9 mouse cellular contexts compared by ENCODE assay signal in the genomic region with DNA sequence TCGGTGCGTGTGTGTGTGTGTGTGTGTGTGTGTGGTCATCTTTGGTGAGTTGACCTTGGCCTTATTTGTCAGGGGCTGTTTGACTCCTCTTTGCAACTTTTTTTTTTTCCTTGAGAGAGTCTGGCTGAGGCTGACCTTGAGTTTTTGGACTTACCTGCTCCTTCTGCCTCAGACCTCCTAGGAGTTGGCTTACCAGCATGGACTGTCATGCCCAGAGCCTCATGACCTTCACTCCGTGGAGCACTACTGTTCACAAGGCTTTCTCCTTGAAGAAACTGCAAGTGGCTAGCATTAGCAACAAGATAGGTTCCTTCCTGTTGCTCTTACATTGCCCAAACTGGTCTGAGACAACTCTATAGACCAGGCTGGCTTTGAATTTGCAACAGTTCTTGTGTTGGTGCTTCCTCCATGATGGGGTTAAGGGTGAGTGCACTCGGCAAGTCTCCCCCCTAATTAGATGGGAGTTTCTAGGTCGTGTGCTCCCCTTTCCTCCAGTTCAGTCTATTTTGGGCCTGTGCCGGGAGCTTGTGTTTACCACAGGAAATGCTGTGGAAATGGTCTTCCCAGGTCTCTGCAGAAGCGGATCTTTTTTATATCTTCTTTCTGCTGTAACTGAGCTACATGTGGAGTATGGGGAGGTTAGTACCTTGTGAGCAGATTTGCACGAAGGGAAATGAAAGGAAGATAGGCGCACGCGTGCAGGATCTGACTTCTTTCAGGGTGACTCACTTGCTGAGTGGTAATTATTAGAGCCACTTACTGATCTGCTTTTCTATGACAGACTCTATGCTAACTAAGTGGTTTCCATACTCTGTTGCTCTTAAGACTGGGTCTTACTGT. TPM values are rescaled to one million over a fixed set of nuclear protein-coding genes. Genes with fewer than 3 reads are reported as not detected.
DNase-seq lines count a peak whose midpoint lies in the region; ATAC-seq and TF ChIP-seq lines count a peak whose summit lies in the region.
"Had no signal": no experiment of that assay in that cellular context is flagged by ENCODE, and none has a peak within 500 bp of the region (broad histone marks: within the 10 kb centered on the region; RNA-seq: fewer than 3 reads in every experiment).

No protein-coding gene starts in this region.

- no peak overlapping the region for H3K27ac ChIP-seq in forebrain, postnatal 0 days (ENCODE audit: low read depth, low read length)
- no peak overlapping the region for H3K27ac ChIP-seq in forebrain, embryonic 10.5 days
- peak overlapping the region; percentile 78 for H3K27ac ChIP-seq in CH12.LX (ENCODE audit: insufficient read depth, low read depth)
- H3K27ac ChIP-seq in heart, embryonic 14.5 days (replicated peaks in 1 of 2; ENCODE audit: control insufficient read depth in 1 of 2, insufficient read depth in 1 of 2, low read depth in 2 of 2, low read length in 2 of 2): peak overlapping the region; percentile 62 to 70
- H3K27ac ChIP-seq in liver, embryonic 16.5 days (ENCODE audit: low read length): peak overlapping the region; percentile 63
- H3K27ac ChIP-seq: midbrain, embryonic 12.5 days had no signal

- peak; percentile 70 for TF ChIP-seq EP300 in CH12.LX (IDR thresholded peaks at IDR 0.05; ENCODE audit: low read length)

- TF ChIP-seq RAD21 in CH12.LX (IDR thresholded peaks at IDR 0.05; ENCODE audit: low read depth, low read length): no peak

- dilution Hi-C loops in CH12.LX (cut with MboI; ENCODE audit: extremely low pct_ligation_motif_present, extremely low pct_unique_long_range_greater_than_20kb, low sequenced_read_pairs): no loop called here

- H3K79me2 ChIP-seq in CH12.LX (replicated peaks; ENCODE audit: control insufficient read depth, extremely low read depth, insufficient read depth, poor library complexity, severe bottlenecking): no peaks in the 10 kb centered on the region; the same call in 1 of the 2 replicates

- in situ Hi-C loops in CH12.LX (cut with MboI; ENCODE audit: low pct_ligation_motif_present, low pct_unique_long_range_greater_than_20kb, low sequenced_read_pairs): no loop called here

- TF ChIP-seq CTCF in forebrain, postnatal 0 days (IDR thresholded peaks at IDR 0.05; ENCODE audit: low read depth): no peak
- no peak for TF ChIP-seq CTCF in CH12.LX (conservative IDR thresholded peaks at IDR 0.05 in 1 of 2, IDR thresholded peaks at IDR 0.05 in 1 of 2; ENCODE audit: low read depth in 2 of 2, low read length in 2 of 2)

- H3K4me1 ChIP-seq in forebrain, postnatal 0 days (ENCODE audit: insufficient read depth): peaks cover 4% of the 10 kb centered on the region; the same call in 1 of the 2 replicates
- peaks cover 2% of the 10 kb centered on the region; the same call in 1 of the 2 replicates for H3K4me1 ChIP-seq in forebrain, embryonic 10.5 days
- H3K4me1 ChIP-seq in CH12.LX (ENCODE audit: control insufficient read depth in 1 of 2, insufficient read depth in 2 of 2): peaks cover 26 to 54% of the 10 kb centered on the region in 2 experiments
- H3K4me1 ChIP-seq in heart, embryonic 14.5 days (ENCODE audit: control insufficient read depth in 2 of 2, insufficient read depth in 2 of 2, low read length in 2 of 2): peaks cover 15 to 27% of the 10 kb centered on the region in 2 experiments
- H3K4me1 ChIP-seq in liver, embryonic 16.5 days (ENCODE audit: control insufficient read depth, low read depth, low read length): peaks cover 7% of the 10 kb centered on the region
- H3K4me1 ChIP-seq: midbrain, embryonic 12.5 days had no signal

- no peak for DNase-seq in forebrain, postnatal 0 days
- no peak for DNase-seq in forebrain, embryonic 10.5 days (ENCODE audit: extremely low spot score, low spot score)
- peak; percentile 84 for DNase-seq in CH12.LX (ENCODE audit: extremely low read depth)
- no peak for DNase-seq in thymus, postnatal 10 days (ENCODE audit: low spot score in 2 of 2)
- DNase-seq in natural killer cell, adult 2 months (ENCODE audit: low spot score in 2 of 2): no peak
- no peak for DNase-seq in cerebellum, adult 18-20 months

- H3K9ac ChIP-seq in forebrain, postnatal 0 days: no peak overlapping the region
- peak overlapping the region; percentile 37 for H3K9ac ChIP-seq in CH12.LX (ENCODE audit: insufficient read depth, low read depth)
- H3K9ac ChIP-seq in heart, embryonic 14.5 days (ENCODE audit: low read length): no peak overlapping the region
- no peak overlapping the region for H3K9ac ChIP-seq in liver, embryonic 16.5 days (ENCODE audit: low read depth, low read length)
- H3K9ac ChIP-seq: midbrain, embryonic 12.5 days had no signal

- WGBS in forebrain, postnatal 0 days: 80% methylated on average over 11 of the region's 11 CpGs
- 88% methylated on average over 11 of the region's 11 CpGs for WGBS in forebrain, embryonic 10.5 days
- 45% methylated on average over 11 of the region's 11 CpGs for WGBS in heart, embryonic 14.5 days
- WGBS in liver, embryonic 16.5 days (ENCODE audit: insufficient replicate concordance): 53% methylated on average over 11 of the region's 11 CpGs

- peak; percentile 38; the same call in 1 of the 2 replicates for ATAC-seq in forebrain, postnatal 0 days
- 0 out of 2 replicates have a peak, but pooled peaks have one; percentile 26 for ATAC-seq in heart, embryonic 14.5 days (ENCODE audit: insufficient number of reproducible peaks, insufficient read depth, low FRiP score, low read depth)
- peak; percentile 21; the same call in 1 of the 2 replicates for ATAC-seq in liver, embryonic 16.5 days (ENCODE audit: low read depth)

- no peak overlapping the region for H3K4me2 ChIP-seq in forebrain, postnatal 0 days (ENCODE audit: low read depth)
- peak overlapping the region; percentile 90 for H3K4me2 ChIP-seq in CH12.LX (ENCODE audit: insufficient read depth, low read depth, poor library complexity, severe bottlenecking)
- 0 out of 2 replicates have a peak overlapping the region, but pooled peaks have one; percentile 2 for H3K4me2 ChIP-seq in heart, embryonic 14.5 days (ENCODE audit: low read length)
- H3K4me2 ChIP-seq in liver, embryonic 16.5 days (ENCODE audit: low read depth, low read length): no peak overlapping the region
- H3K4me2 ChIP-seq: midbrain, embryonic 12.5 days had no signal

- no peak overlapping the region for H3K4me3 ChIP-seq in forebrain, postnatal 0 days (ENCODE audit: low read depth, low read length)
- no peak overlapping the region for H3K4me3 ChIP-seq in forebrain, embryonic 10.5 days
- H3K4me3 ChIP-seq in CH12.LX (replicated peaks in 1 of 3; ENCODE audit: low read depth in 2 of 3, low read length in 2 of 3, poor library complexity in 1 of 3): peak overlapping the region in 1 of 3 experiments; percentile 3
- no peak overlapping the region for H3K4me3 ChIP-seq in heart, embryonic 14.5 days (ENCODE audit: control insufficient read depth in 1 of 2, insufficient read depth in 1 of 2, low read depth in 1 of 2, low read length in 2 of 2)
- H3K4me3 ChIP-seq in liver, embryonic 16.5 days (ENCODE audit: low read depth, low read length): no peak overlapping the region
- H3K4me3 ChIP-seq: midbrain, embryonic 12.5 days had no signal

- H3K36me3 ChIP-seq in forebrain, postnatal 0 days (ENCODE audit: insufficient read depth): peaks cover 21% of the 10 kb centered on the region
- peaks cover 94% of the 10 kb centered on the region for H3K36me3 ChIP-seq in forebrain, embryonic 10.5 days (replicated peaks)
- H3K36me3 ChIP-seq in CH12.LX (replicated peaks in 1 of 2; ENCODE audit: control insufficient read depth in 1 of 2, insufficient read depth in 1 of 2, low read length in 1 of 2): peaks cover 8 to 57% of the 10 kb centered on the region in 2 experiments
- H3K36me3 ChIP-seq in heart, embryonic 14.5 days (ENCODE audit: control insufficient read depth, insufficient read depth, low read length): peaks cover 53% of the 10 kb centered on the region
- peaks cover 4% of the 10 kb centered on the region for H3K36me3 ChIP-seq in liver, embryonic 16.5 days (ENCODE audit: control insufficient read depth, insufficient read depth)

- H3K27me3 ChIP-seq in forebrain, postnatal 0 days (ENCODE audit: insufficient read depth, low read length): no peaks in the 10 kb centered on the region
- no peaks in the 10 kb centered on the region for H3K27me3 ChIP-seq in forebrain, embryonic 10.5 days (ENCODE audit: poor library complexity, severe bottlenecking)
- no peaks in the 10 kb centered on the region for H3K27me3 ChIP-seq in CH12.LX (replicated peaks)
- H3K27me3 ChIP-seq in heart, embryonic 14.5 days (ENCODE audit: control insufficient read depth, insufficient read depth, low read length): no peaks in the 10 kb centered on the region
- H3K27me3 ChIP-seq in liver, embryonic 16.5 days (ENCODE audit: control insufficient read depth, insufficient read depth, low read depth, low read length): no peaks in the 10 kb centered on the region
- H3K27me3 ChIP-seq: midbrain, embryonic 12.5 days had no signal

- TF ChIP-seq POLR2A in CH12.LX (IDR thresholded peaks at IDR 0.05; ENCODE audit: low read depth, low read length): no peak

- no peaks in the 10 kb centered on the region for H3K9me3 ChIP-seq in forebrain, postnatal 0 days (ENCODE audit: low read length)
- H3K9me3 ChIP-seq in forebrain, embryonic 10.5 days: no peaks in the 10 kb centered on the region
- H3K9me3 ChIP-seq in CH12.LX (replicated peaks; ENCODE audit: low read length): no peaks in the 10 kb centered on the region
- no peaks in the 10 kb centered on the region for H3K9me3 ChIP-seq in heart, embryonic 14.5 days (ENCODE audit: control insufficient read depth, low read length)
- H3K9me3 ChIP-seq in liver, embryonic 16.5 days (replicated peaks; ENCODE audit: control insufficient read depth, low read length): no peaks in the 10 kb centered on the region
- H3K9me3 ChIP-seq: midbrain, embryonic 12.5 days had no signal

RNA-seq across cellular contexts. Expression of a gene that starts 54.0 kb away (rescaled TPM):
- total RNA-seq in forebrain, postnatal 0 days (2014; rRNA removed): 3.9 and 7.0 TPM in 2 replicates
- 9.1 and 10.0 TPM in 2 replicates for polyA plus RNA-seq in forebrain, postnatal 0 days (2015; fragmentation: Nextera tagmentation; extraction: Ambion mirVana)
- polyA plus RNA-seq in forebrain, embryonic 10.5 days (2016; fragmentation: Nextera tagmentation; extraction: Ambion mirVana): 2.5 and 2.6 TPM in 2 replicates
- total RNA-seq in CH12.LX (2012; rRNA removed) (2.1 and 3.0 TPM in 2 replicates), CH12.LX (2014; rRNA removed) (0.99 and 1.0 TPM in 2 replicates)
- 2.7 and 3.6 TPM in 2 replicates for polyA plus RNA-seq in CH12.LX (2012; ENCODE audit: insufficient read length, low read depth)
- polyA plus RNA-seq in heart, embryonic 14.5 days (2014; fragmentation: Nextera tagmentation; extraction: Ambion mirVana): 3.0 and 3.7 TPM in 2 replicates
- 1.6 and 1.9 TPM in 2 replicates for polyA plus RNA-seq in liver, embryonic 16.5 days (2015; fragmentation: Nextera tagmentation; extraction: Ambion mirVana)

RNA-seq across cellular contexts. Expression of a gene that starts 54.4 kb away (rescaled TPM):
- 204 and 242 TPM in 2 replicates for total RNA-seq in forebrain, postnatal 0 days (2014; rRNA removed)
- polyA plus RNA-seq in forebrain, postnatal 0 days (2015; fragmentation: Nextera tagmentation; extraction: Ambion mirVana): 134 and 170 TPM in 2 replicates
- polyA plus RNA-seq in forebrain, embryonic 10.5 days (2016; fragmentation: Nextera tagmentation; extraction: Ambion mirVana): 49.0 and 52.1 TPM in 2 replicates
- total RNA-seq in CH12.LX (2012; rRNA removed) (64.0 and 72.6 TPM in 2 replicates), CH12.LX (2014; rRNA removed) (78.5 and 86.6 TPM in 2 replicates)
- polyA plus RNA-seq in CH12.LX (2012; ENCODE audit: insufficient read length, low read depth): 48.5 and 48.7 TPM in 2 replicates
- 63.5 and 68.9 TPM in 2 replicates for polyA plus RNA-seq in heart, embryonic 14.5 days (2014; fragmentation: Nextera tagmentation; extraction: Ambion mirVana)
- 20.7 and 21.4 TPM in 2 replicates for polyA plus RNA-seq in liver, embryonic 16.5 days (2015; fragmentation: Nextera tagmentation; extraction: Ambion mirVana)

Comparison
In these comparisons a context has a peak if more than half of its experiments do, and no peak if none do; other contexts are left out.
1. H3K27ac ChIP-seq: peak in CH12.LX (single experiment), heart, embryonic 14.5 days (2 of 2) and liver, embryonic 16.5 days (single experiment); none in forebrain, postnatal 0 days (single experiment) and forebrain, embryonic 10.5 days (single experiment).
2. H3K4me2 ChIP-seq: peak in CH12.LX (single experiment) and heart, embryonic 14.5 days (single experiment); none in forebrain, postnatal 0 days (single experiment) and liver, embryonic 16.5 days (single experiment).
3. Peak in every context shown above with its lines, with median percentiles within 50 percentile points of each other: ATAC-seq.